In the genomic region with DNA sequence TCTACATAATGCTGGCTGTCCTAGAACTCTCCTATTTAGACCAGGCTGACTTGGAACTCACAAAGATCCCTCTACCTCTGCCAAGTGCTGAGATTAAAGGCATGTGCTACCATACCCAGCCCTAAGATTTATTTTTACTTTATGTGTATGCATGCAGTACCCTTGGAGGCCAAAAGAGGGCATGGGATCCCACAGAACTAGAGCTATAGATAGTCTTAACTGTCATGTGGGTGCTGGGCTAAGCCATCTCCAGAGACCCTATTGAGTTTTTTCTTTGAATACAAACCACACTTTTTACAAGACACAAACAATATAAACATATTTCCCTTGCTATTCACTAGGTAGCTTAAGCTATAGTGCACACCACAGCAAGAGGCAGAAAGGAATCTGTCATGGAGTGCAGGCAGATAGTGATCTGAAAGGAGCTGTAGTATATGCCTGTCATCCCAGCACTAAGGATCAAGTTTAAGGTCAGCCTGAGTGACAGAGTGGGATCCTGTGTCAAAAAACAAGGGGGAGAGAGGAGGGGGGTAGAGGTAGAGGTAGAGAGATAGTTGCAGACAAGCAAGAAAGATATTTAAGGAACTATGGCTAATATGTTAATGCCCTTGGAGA, we compare ENCODE assay signal across 8 mouse cellular contexts. TPM values are rescaled to one million over a fixed set of nuclear protein-coding genes. Genes with fewer than 3 reads are reported as not detected.
DNase-seq lines count a peak whose midpoint lies in the region; ATAC-seq and TF ChIP-seq lines count a peak whose summit lies in the region.

No protein-coding gene starts in this region.

- H3K4me3 ChIP-seq in E14TG2a.4 (replicated peaks; ENCODE audit: low read length) = no peak overlapping the region
- H3K4me3 ChIP-seq in forebrain, embryonic 14.5 days (ENCODE audit: low read depth, low read length) = no peak overlapping the region
- no peak overlapping the region for H3K4me3 ChIP-seq in hindbrain, embryonic 12.5 days
- no peak overlapping the region for H3K4me3 ChIP-seq in layer of hippocampus, adult 2 months
- no peak overlapping the region for H3K4me3 ChIP-seq in lung, adult 2 months (replicated peaks; ENCODE audit: extremely low read depth, low read depth, low read length)

- peak; percentile 83 for TF ChIP-seq CTCF in E14TG2a.4 (conservative IDR thresholded peaks at IDR 0.05; ENCODE audit: low read length)
- TF ChIP-seq CTCF in layer of hippocampus, adult 2 months (conservative IDR thresholded peaks at IDR 0.05) = peak; percentile 95
- TF ChIP-seq CTCF in lung, adult 2 months (IDR thresholded peaks at IDR 0.05; ENCODE audit: insufficient read depth, low read length) = peak; percentile 38; the same call in 1 of the 2 replicates

- no peak overlapping the region for H3K9ac ChIP-seq in forebrain, embryonic 14.5 days (ENCODE audit: low read length)
- H3K9ac ChIP-seq in hindbrain, embryonic 12.5 days = no peak overlapping the region

- peak; percentile 47 for DNase-seq in adrenal gland, postnatal 25 days
- peak; percentile 83 for DNase-seq in forebrain, embryonic 14.5 days (ENCODE audit: low spot score)
- peak; percentile 71 to 77 for DNase-seq in layer of hippocampus, adult 2 months (ENCODE audit: low spot score in 2 of 2)
- DNase-seq in lung, adult 2 months = peak; percentile 54
- DNase-seq in urinary bladder, postnatal 4 days (ENCODE audit: low spot score in 2 of 2) = no peak

- peak; percentile 68 for ATAC-seq in forebrain, embryonic 14.5 days
- peak; percentile 54 for ATAC-seq in hindbrain, embryonic 12.5 days (ENCODE audit: low FRiP score)
- peak; percentile 90 for ATAC-seq in neutrophil, adult 5-6 weeks (ENCODE audit: extremely low read depth, insufficient number of reproducible peaks, low FRiP score, poor library complexity, severe bottlenecking)

- H3K4me2 ChIP-seq in forebrain, embryonic 14.5 days (ENCODE audit: low read length) = no peak overlapping the region
- H3K4me2 ChIP-seq in hindbrain, embryonic 12.5 days (replicated peaks) = no peak overlapping the region

- peaks cover 16% of the 10 kb centered on the region for H3K4me1 ChIP-seq in E14TG2a.4 (replicated peaks; ENCODE audit: low read depth, low read length)
- no peaks in the 10 kb centered on the region for H3K4me1 ChIP-seq in forebrain, embryonic 14.5 days (ENCODE audit: control insufficient read depth, insufficient read depth, low read length)
- no peaks in the 10 kb centered on the region for H3K4me1 ChIP-seq in hindbrain, embryonic 12.5 days
- H3K4me1 ChIP-seq in lung, adult 2 months (ENCODE audit: control insufficient read depth, insufficient read depth, low read length) = no peaks in the 10 kb centered on the region

- 0 out of 2 replicates have a peak, but pooled peaks cover 3% of the 10 kb centered on the region for H3K36me3 ChIP-seq in E14TG2a.4 (ENCODE audit: insufficient read depth, low read length)
- no peaks in the 10 kb centered on the region for H3K36me3 ChIP-seq in forebrain, embryonic 14.5 days (ENCODE audit: control insufficient read depth, insufficient read depth, low read length)
- no peaks in the 10 kb centered on the region for H3K36me3 ChIP-seq in hindbrain, embryonic 12.5 days

- H3K27ac ChIP-seq in forebrain, embryonic 14.5 days (ENCODE audit: low read depth, low read length) = no peak overlapping the region
- no peak overlapping the region for H3K27ac ChIP-seq in hindbrain, embryonic 12.5 days
- H3K27ac ChIP-seq in layer of hippocampus, adult 2 months = peak overlapping the region; percentile 48; the same call in 1 of the 2 replicates

- TF ChIP-seq POLR2A in lung, adult 2 months (IDR thresholded peaks at IDR 0.05; ENCODE audit: borderline replicate concordance, extremely low read depth, low read depth, low read length) = no peak

- H3K9me3 ChIP-seq in E14TG2a.4 (ENCODE audit: low read length) = no peaks in the 10 kb centered on the region
- no peaks in the 10 kb centered on the region for H3K9me3 ChIP-seq in forebrain, embryonic 14.5 days (replicated peaks; ENCODE audit: control insufficient read depth, low read length)
- H3K9me3 ChIP-seq in hindbrain, embryonic 12.5 days (replicated peaks) = no peaks in the 10 kb centered on the region

- H3K27me3 ChIP-seq in E14TG2a.4 (ENCODE audit: insufficient read depth, low read length) = no peaks in the 10 kb centered on the region
- no peaks in the 10 kb centered on the region for H3K27me3 ChIP-seq in forebrain, embryonic 14.5 days (replicated peaks; ENCODE audit: control insufficient read depth, insufficient read depth, low read length)
- no peaks in the 10 kb centered on the region for H3K27me3 ChIP-seq in hindbrain, embryonic 12.5 days

RNA-seq across cellular contexts. Expression of a gene that starts 6.7 kb away (rescaled TPM):
- total RNA-seq in adrenal gland, postnatal 25 days (2021) = 91.4 and 104 TPM in 2 replicates
- polyA plus RNA-seq in forebrain, embryonic 14.5 days (2014; fragmentation: Nextera tagmentation; extraction: Ambion mirVana) = 64.7 and 85.1 TPM in 2 replicates
- polyA plus RNA-seq in hindbrain, embryonic 12.5 days (2016; fragmentation: Nextera tagmentation; extraction: Ambion mirVana) = 108 and 113 TPM in 2 replicates
- 100 to 1,000 TPM; 157 to 166 TPM for total RNA-seq in layer of hippocampus, adult 2 months (2021)
- 15.5 and 19.2 TPM in 2 replicates for polyA plus RNA-seq in lung, adult 2 months (2012; rRNA removed)
- 306 and 307 TPM in 2 replicates for total RNA-seq in neutrophil, adult 5-6 weeks (2017)

RNA-seq across cellular contexts. Expression of a gene that starts 7.2 kb away (rescaled TPM):
- total RNA-seq in adrenal gland, postnatal 25 days (2021) = 216 and 296 TPM in 2 replicates
- 21.7 and 24.2 TPM in 2 replicates for polyA plus RNA-seq in forebrain, embryonic 14.5 days (2014; fragmentation: Nextera tagmentation; extraction: Ambion mirVana)
- polyA plus RNA-seq in hindbrain, embryonic 12.5 days (2016; fragmentation: Nextera tagmentation; extraction: Ambion mirVana) = 62.9 and 67.3 TPM in 2 replicates
- 10 to 100 TPM; 55.8 to 70.3 TPM for total RNA-seq in layer of hippocampus, adult 2 months (2021)
- 31.7 and 36.5 TPM in 2 replicates for polyA plus RNA-seq in lung, adult 2 months (2012; rRNA removed)
- 58.0 and 70.0 TPM in 2 replicates for total RNA-seq in neutrophil, adult 5-6 weeks (2017)

RNA-seq across cellular contexts. Expression of a gene that starts 45.7 kb away (rescaled TPM):
- total RNA-seq in adrenal gland, postnatal 25 days (2021) = 27.0 TPM in 2 replicates
- polyA plus RNA-seq in forebrain, embryonic 14.5 days (2014; fragmentation: Nextera tagmentation; extraction: Ambion mirVana) = 29.4 and 31.7 TPM in 2 replicates
- 18.0 and 20.0 TPM in 2 replicates for polyA plus RNA-seq in hindbrain, embryonic 12.5 days (2016; fragmentation: Nextera tagmentation; extraction: Ambion mirVana)
- total RNA-seq in layer of hippocampus, adult 2 months (2021) = 10 to 100 TPM; 19.3 TPM
- 19.6 and 20.6 TPM in 2 replicates for polyA plus RNA-seq in lung, adult 2 months (2012; rRNA removed)
- 40.5 and 44.6 TPM in 2 replicates for total RNA-seq in neutrophil, adult 5-6 weeks (2017)

RNA-seq across cellular contexts. Expression of a gene that starts 50.4 kb away (rescaled TPM):
- total RNA-seq in adrenal gland, postnatal 25 days (2021) = 20.7 TPM in 2 replicates
- 14.3 and 14.7 TPM in 2 replicates for polyA plus RNA-seq in forebrain, embryonic 14.5 days (2014; fragmentation: Nextera tagmentation; extraction: Ambion mirVana)
- 23.8 and 27.2 TPM in 2 replicates for polyA plus RNA-seq in hindbrain, embryonic 12.5 days (2016; fragmentation: Nextera tagmentation; extraction: Ambion mirVana)
- 10 to 100 TPM; 25.7 to 25.9 TPM for total RNA-seq in layer of hippocampus, adult 2 months (2021)
- polyA plus RNA-seq in lung, adult 2 months (2012; rRNA removed) = 3.0 and 4.8 TPM in 2 replicates
- total RNA-seq in neutrophil, adult 5-6 weeks (2017) = 4.7 and 9.3 TPM in 2 replicates

Comparison
In these comparisons a context has a peak if more than half of its experiments do, and no peak if none do; other contexts are left out.
1. CTCF ChIP-seq: peak in every context shown above with its lines; median percentile 95 in layer of hippocampus, adult 2 months; 83 in E14TG2a.4; 38 in lung, adult 2 months.
2. DNase-seq: peak in adrenal gland, postnatal 25 days (single experiment), forebrain, embryonic 14.5 days (single experiment), layer of hippocampus, adult 2 months (2 of 2) and lung, adult 2 months (single experiment); none in urinary bladder, postnatal 4 days (0 of 2).
3. Peak in every context shown above with its lines, with median percentiles within 50 percentile points of each other: ATAC-seq.